Mouse (Mus musculus): ENCODE data around the gene Notch2.

DNA sequence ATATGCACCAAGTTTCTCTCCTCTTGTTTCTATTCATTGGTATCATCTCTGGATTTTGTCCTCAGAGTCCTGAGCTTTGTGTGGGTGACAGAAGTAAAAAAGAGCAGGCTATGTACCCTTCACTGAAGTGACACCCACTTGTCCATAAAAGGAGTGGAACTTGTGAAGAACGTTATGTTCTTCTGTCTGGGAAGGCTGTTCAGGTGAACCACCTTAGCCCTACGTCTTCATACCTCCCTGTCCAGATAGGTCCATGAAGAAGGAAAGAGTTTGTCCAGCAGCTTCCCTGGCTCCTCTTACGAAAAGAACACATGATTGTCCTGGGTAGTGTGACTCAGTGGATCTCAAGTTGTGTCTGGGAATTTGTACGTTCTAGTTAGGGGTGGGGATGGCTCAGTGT, 4.9 kb downstream of the Notch2 start:
- TF ChIP-seq CTCF (IDR thresholded peaks at IDR 0.05; ENCODE audit: extremely low read depth, insufficient read length, insufficient replicate concordance, low read depth, low read length) (no peak), POLR2A (IDR thresholded peaks at IDR 0.05; ENCODE audit: low read depth, low read length) (no peak)
